Mouse (Mus musculus): ENCODE data around the gene Gab1. TPM values are rescaled to one million over a fixed set of nuclear protein-coding genes. Genes with fewer than 3 reads are reported as not detected.

Gene Gab1
- polyA plus RNA-seq, 1 experiment from 2014 or later = 14.9 TPM

DNA sequence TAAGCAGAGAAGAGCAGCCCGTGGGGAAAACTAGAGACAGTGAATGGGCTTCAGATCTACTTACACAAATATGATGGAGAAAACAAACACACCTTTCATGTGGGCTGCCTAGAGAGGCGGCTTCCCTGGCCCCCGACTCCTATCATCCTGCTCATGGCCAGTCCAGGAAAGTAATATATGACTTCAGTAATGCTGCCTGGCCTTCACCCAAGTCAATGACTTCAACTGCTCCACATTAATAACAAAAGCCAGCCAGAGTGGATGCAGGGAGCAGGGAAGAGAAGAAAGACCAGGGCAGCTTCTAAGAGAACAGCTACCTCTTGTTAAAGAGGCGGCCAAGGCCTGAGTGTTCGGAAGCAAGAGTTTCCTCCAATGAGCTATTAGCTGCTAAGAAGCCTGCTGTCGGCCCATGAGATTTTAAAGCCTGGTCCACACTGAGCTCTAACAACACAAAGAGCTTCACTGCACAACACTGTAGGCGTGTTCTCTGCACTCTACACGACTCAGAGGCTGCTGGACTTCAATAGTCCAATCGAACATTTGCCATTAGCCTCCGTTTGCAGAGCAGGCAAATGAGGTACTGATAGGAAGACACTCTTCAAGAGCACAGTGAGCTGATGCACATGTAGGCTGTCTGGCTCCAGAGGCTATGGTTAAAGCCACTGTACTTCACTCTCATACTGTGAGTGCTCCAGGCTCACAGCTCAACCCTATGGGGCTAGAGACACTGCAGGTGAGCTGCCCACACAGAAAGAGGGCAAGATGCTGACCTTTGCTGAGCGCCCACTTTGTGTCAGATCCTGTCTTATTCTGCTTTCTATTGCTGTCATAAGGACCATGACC is 49.4 kb downstream of the Gab1 start:
- Histone ChIP-seq H3K27ac (peak overlapping the region; percentile 48; the same call in 1 of the 2 replicates), H3K4me2 (ENCODE audit: low read length) (no peak overlapping the region), H3K36me3 (ENCODE audit: insufficient read depth, low read length) (no peaks in the 10 kb centered on the region), H3K27me3 (ENCODE audit: insufficient read depth, low read length) (no peaks in the 10 kb centered on the region), H3K9ac (ENCODE audit: low read depth, low read length) (no peak overlapping the region), H3K4me1 (replicated peaks; ENCODE audit: insufficient read depth, low read length) (peaks cover 34% of the 10 kb centered on the region), H3K9me3 (replicated peaks; ENCODE audit: low read length) (no peaks in the 10 kb centered on the region), H3K4me3 (replicated peaks; ENCODE audit: low read depth, low read length) (no peak overlapping the region)
- ATAC-seq (replicated peaks; ENCODE audit: low FRiP score, low read depth) (no peak), DNase-seq (ENCODE audit: low spot score) (peak; percentile 71)
- WGBS = 44% methylated on average over 11 of the region's 11 CpGs
- TF ChIP-seq CTCF (IDR thresholded peaks at IDR 0.05; ENCODE audit: low read depth) = no peak

DNA sequence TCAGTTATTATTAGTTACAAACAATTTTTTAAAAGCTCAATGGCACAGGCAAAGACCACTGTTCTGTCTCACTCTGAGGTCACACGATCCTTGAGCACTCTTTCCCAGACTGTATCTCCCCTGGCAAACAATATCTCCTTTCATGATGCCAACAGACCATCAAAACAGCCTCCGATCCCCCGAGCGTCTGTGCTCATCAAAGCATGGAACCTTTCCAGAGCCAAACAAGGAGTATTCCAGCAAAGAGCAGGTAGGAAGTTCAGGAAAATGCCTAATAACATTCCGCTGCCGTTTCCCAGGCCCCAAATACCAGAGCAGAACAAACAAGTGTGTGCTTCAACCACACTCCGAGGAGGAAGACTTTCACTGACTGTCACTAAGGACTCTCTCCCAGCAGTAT is 50.2 kb downstream of the Gab1 start:
- H3K4me1 ChIP-seq (replicated peaks; ENCODE audit: insufficient read depth, low read length) = peaks cover 34% of the 10 kb centered on the region
- ATAC-seq (replicated peaks; ENCODE audit: low FRiP score, low read depth) (no peak), DNase-seq (ENCODE audit: low spot score) (no peak)
- H3K27ac ChIP-seq = 0 out of 2 replicates have a peak overlapping the region, but pooled peaks have one; percentile 48
- WGBS = 36% methylated on average over 7 of the region's 7 CpGs
- H3K36me3 ChIP-seq (ENCODE audit: insufficient read depth, low read length) = no peaks in the 10 kb centered on the region
- H3K4me3 ChIP-seq (replicated peaks; ENCODE audit: low read depth, low read length) = no peak overlapping the region
- H3K4me2 ChIP-seq (ENCODE audit: low read length) = no peak overlapping the region
- no peak overlapping the region for H3K9ac ChIP-seq (ENCODE audit: low read depth, low read length)
- no peak for TF ChIP-seq CTCF (IDR thresholded peaks at IDR 0.05; ENCODE audit: low read depth)
- H3K9me3 ChIP-seq (replicated peaks; ENCODE audit: low read length) = no peaks in the 10 kb centered on the region
- H3K27me3 ChIP-seq (ENCODE audit: insufficient read depth, low read length) = no peaks in the 10 kb centered on the region

DNA sequence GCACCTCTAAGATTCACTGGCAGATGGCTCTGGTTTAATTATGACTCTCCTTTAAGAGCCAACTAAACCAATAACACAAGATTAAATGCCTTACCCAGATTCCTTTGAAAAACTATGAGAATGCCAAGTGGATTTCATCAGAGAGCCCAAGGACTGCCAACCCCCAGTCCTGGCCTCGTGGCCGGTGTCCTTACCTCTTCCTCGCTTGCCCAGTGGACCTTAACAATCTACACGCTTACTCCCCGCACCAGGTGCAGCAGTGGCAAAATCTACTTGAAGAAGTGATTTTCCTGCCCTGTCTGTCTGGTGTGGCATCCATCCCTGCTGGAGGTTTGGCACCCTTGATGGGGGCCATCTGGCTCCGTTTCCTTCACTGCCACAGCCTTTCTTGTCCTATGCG is 53.3 kb downstream of the Gab1 start:
- Histone ChIP-seq H3K27me3 (ENCODE audit: insufficient read depth, low read length) (no peaks in the 10 kb centered on the region), H3K4me1 (replicated peaks; ENCODE audit: insufficient read depth, low read length) (peaks cover 36% of the 10 kb centered on the region), H3K4me2 (ENCODE audit: low read length) (no peak overlapping the region), H3K27ac (no peak overlapping the region), H3K9me3 (replicated peaks; ENCODE audit: low read length) (no peaks in the 10 kb centered on the region), H3K9ac (ENCODE audit: low read depth, low read length) (no peak overlapping the region), H3K36me3 (ENCODE audit: insufficient read depth, low read length) (no peaks in the 10 kb centered on the region), H3K4me3 (replicated peaks; ENCODE audit: low read depth, low read length) (no peak overlapping the region)
- no peak for TF ChIP-seq CTCF (IDR thresholded peaks at IDR 0.05; ENCODE audit: low read depth)
- DNase-seq (ENCODE audit: low spot score) = peak; percentile 44
- WGBS = 45% methylated on average over 7 of the region's 7 CpGs
- ATAC-seq (replicated peaks; ENCODE audit: low FRiP score, low read depth) = no peak

DNA sequence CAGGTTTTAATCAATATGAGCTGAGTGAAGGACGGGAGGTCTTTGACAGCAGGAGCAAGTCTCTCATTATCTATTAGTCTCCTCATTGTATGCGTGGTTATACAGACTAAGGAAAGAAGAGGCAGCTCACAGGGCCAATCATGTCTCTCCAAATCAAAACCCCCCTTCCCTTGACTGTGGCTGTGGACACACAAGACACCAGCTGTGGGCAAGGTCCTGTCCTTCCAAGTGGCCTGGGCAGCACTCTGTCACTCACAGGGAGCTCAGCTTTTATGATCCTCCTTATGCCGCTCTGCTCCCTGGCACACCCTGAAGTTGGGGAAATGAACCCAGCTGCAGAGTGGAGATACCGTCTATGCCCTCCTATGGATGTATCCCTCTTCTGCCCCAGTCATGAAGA is 55.2 kb downstream of the Gab1 start:
- H3K27ac ChIP-seq = no peak overlapping the region
- TF ChIP-seq CTCF (IDR thresholded peaks at IDR 0.05; ENCODE audit: low read depth) = no peak
- no peak overlapping the region for H3K9ac ChIP-seq (ENCODE audit: low read depth, low read length)
- ATAC-seq (replicated peaks; ENCODE audit: low FRiP score, low read depth) (no peak), DNase-seq (ENCODE audit: low spot score) (no peak)
- H3K4me1 ChIP-seq (replicated peaks; ENCODE audit: insufficient read depth, low read length) = peaks cover 28% of the 10 kb centered on the region
- H3K4me2 ChIP-seq (ENCODE audit: low read length) = no peak overlapping the region
- no peaks in the 10 kb centered on the region for H3K36me3 ChIP-seq (ENCODE audit: insufficient read depth, low read length)
- no peaks in the 10 kb centered on the region for H3K9me3 ChIP-seq (replicated peaks; ENCODE audit: low read length)
- no peaks in the 10 kb centered on the region for H3K27me3 ChIP-seq (ENCODE audit: insufficient read depth, low read length)
- 64% methylated on average over 4 of the region's 4 CpGs for WGBS
- H3K4me3 ChIP-seq (replicated peaks; ENCODE audit: low read depth, low read length) = no peak overlapping the region

DNA sequence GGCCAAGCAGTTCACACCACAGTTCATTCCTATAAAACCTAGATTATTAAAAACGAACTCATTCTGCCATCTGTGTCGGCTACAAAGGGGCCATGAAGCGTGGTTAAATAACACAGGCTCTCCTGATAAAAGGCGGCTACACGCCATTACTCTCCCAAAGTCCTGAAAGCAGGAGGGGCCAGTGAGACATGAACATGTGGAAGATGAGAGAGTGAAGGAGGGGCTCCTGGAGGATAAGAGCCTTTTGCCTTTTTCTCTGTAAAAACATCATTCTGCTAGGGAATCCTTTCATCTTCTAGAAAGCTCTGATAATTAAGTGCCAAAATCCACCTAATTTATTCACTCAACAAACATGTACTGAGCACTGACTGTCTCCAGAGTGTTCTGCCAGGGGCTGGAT is 55.9 kb downstream of the Gab1 start:
- Histone ChIP-seq H3K4me1 (replicated peaks; ENCODE audit: insufficient read depth, low read length) (peaks cover 26% of the 10 kb centered on the region), H3K9me3 (replicated peaks; ENCODE audit: low read length) (no peaks in the 10 kb centered on the region), H3K9ac (ENCODE audit: low read depth, low read length) (no peak overlapping the region), H3K27ac (0 out of 2 replicates have a peak overlapping the region, but pooled peaks have one; percentile 50), H3K4me2 (ENCODE audit: low read length) (no peak overlapping the region), H3K36me3 (ENCODE audit: insufficient read depth, low read length) (no peaks in the 10 kb centered on the region), H3K27me3 (ENCODE audit: insufficient read depth, low read length) (no peaks in the 10 kb centered on the region), H3K4me3 (replicated peaks; ENCODE audit: low read depth, low read length) (no peak overlapping the region)
- no peak for TF ChIP-seq CTCF (IDR thresholded peaks at IDR 0.05; ENCODE audit: low read depth)
- DNase-seq (ENCODE audit: low spot score) (peak; percentile 57), ATAC-seq (replicated peaks; ENCODE audit: low FRiP score, low read depth) (no peak)
- WGBS = 32% methylated on average over 5 of the region's 5 CpGs

DNA sequence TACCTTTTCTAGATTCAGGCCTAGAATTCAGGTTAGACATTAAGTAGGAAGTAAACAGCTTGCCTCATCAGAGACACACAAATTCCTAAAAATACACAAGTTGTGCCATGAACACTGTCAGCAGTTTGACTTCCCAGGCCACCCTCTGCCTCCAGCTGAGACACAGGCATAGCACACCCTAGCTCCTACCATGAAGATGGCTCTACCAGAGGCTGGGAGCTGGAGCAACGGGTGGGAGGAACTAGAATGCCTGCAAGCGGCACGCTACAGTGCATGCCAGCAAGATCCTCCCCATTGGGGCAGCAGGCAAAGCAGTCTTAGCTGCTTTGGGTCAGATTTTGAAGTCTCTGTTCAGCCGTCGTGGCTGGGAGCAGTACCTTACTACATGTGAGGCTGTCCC is 57.1 kb downstream of the Gab1 start:
- Histone ChIP-seq H3K4me3 (replicated peaks; ENCODE audit: low read depth, low read length) (no peak overlapping the region), H3K9me3 (replicated peaks; ENCODE audit: low read length) (no peaks in the 10 kb centered on the region), H3K9ac (ENCODE audit: low read depth, low read length) (no peak overlapping the region), H3K4me1 (replicated peaks; ENCODE audit: insufficient read depth, low read length) (peaks cover 26% of the 10 kb centered on the region), H3K27ac (peak overlapping the region; percentile 50), H3K36me3 (ENCODE audit: insufficient read depth, low read length) (no peaks in the 10 kb centered on the region), H3K4me2 (ENCODE audit: low read length) (no peak overlapping the region), H3K27me3 (ENCODE audit: insufficient read depth, low read length) (no peaks in the 10 kb centered on the region)
- TF ChIP-seq CTCF (IDR thresholded peaks at IDR 0.05; ENCODE audit: low read depth) = no peak
- WGBS = 42% methylated on average over 5 of the region's 5 CpGs
- ATAC-seq (replicated peaks; ENCODE audit: low FRiP score, low read depth) (peak; percentile 41), DNase-seq (ENCODE audit: low spot score) (peak; percentile 50)

Measured in kidney, postnatal 0 days (tissue).